Mouse (Mus musculus): ENCODE measurements around the gene Mia.
A peak's percentile ranks its signal among the peaks of the same experiment; 100 is the strongest.

Gene Mia

DNA sequence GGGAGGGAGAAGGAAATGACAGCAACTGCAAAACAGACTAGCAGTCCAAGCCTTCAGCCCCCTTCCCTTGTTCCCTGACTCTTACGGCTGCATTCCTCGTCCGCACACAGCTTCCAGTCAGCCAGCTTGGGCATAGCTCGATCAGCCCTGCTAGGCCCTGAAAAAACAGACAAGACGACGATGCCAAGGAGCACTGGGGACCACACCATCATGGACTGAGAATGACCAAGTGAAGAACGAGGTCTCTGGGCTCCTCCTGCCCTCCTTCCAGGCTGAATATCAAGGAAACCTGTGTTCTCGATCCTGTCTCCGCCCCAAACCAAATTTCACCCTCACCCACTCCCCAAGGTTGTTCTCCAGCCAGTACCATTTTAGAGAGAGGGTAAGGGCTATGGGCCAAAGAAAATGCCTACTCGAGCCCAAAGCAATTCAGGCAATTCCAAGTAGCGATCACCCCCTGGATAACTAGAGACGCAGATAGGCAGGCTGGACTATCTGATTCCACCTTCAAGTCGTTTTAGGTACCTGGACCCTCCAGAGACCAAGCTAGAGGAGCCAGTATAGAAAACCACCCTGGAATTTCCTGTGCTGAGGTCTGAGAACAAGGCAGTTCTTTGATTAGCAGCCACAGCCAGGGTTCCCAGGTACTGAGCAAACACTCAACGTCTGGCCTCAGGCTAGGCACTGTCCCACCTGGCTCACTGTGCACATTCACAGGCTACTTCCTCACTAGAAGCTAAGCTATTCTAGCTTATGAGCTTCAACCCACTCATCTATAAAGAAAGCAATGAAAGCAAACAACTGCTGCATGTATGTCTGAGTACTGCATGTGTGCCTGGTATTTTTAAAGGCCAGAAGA, at the start of gene Mia, which contains the start of gene Gm21983:
TSS of gene Mia (minus strand) at position 321 of the 859 bp plus-strand sequence.
TSS of gene Gm21983 (minus strand) at position 250 of the 859 bp plus-strand sequence.
- DNase-seq, result peak; percentile 40

- no peak for DNase-seq
Observed at GRCm38 (mm10) chr7:27228865-27229264, 47.9 kb upstream of the Mia start.

GRCm38 (mm10) chr7:27228281-27228821, 47.4 kb upstream of the Mia start, which contains the start of gene Itpkc:
TSS of gene Itpkc (minus strand) at chr7:27228661.
- peak; percentile 91 for DNase-seq

DNA sequence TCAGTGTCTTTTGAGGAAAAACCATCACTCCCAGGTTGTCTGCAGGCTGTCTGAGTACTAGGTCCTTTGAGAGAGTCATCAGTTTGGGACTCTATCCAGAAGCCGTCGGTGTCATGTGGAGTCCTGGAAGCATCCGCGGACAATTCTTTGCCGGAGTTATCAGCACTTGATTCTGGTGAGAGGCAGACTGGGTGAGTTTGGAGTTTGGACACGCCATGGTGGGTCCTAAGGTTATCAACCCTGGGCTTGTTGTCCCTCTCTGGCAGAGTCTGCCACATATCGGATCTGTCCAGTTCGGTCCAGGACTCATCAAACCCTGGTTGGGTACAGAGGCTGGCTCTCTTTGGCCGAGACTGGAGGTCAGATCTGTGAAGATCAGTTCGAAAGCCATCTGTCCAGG, 46.7 kb upstream of the Mia start:
- DNase-seq, result peak; percentile 71

DNA sequence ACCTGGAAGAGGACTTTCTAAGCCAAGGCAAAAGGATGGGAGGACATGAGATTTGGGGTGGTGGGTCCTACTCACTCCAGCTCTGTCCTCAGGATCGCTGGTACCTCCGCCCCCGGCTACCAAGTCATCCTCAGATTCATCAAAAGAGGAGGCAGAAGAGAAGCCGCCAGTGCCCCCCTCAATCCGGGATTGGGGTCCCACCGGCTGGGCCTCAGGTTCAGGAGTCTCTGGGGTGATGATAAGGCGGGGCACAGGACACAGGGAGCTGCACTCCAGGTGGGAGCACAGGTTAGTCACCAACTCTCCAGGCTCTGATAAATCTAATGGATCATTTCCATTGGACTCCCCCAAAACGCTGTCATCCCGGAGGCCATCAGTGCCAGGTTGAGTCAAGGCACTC, 46.3 kb upstream of the Mia start:
- peak; percentile 56 for DNase-seq

- peak; percentile 56 for DNase-seq
Observed at GRCm38 (mm10) chr7:27224877-27225575, 44.1 kb upstream of the Mia start.

DNA sequence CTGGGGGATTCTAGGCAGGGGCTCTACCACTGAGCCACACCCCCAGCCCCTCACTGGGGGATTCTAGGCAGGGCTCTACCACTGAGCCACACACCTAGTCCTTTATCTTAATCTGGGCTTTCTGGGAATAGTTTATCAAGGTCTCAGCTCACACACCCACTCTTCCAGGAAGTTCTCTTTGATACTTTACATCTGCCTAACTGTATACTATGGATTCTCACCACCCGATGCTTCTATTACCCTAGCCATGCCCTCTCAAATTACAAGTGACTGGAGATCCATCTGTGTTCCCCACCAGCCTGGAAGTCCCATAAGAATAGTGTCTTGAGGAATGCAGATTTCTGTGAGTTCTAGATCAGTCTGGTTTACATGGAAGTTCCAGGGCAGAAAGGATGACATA, 41.6 kb upstream of the Mia start:
- DNase-seq, result no peak

GRCm38 (mm10) chr7:27221939-27222338, 41.0 kb upstream of the Mia start:
- no peak for DNase-seq

DNA sequence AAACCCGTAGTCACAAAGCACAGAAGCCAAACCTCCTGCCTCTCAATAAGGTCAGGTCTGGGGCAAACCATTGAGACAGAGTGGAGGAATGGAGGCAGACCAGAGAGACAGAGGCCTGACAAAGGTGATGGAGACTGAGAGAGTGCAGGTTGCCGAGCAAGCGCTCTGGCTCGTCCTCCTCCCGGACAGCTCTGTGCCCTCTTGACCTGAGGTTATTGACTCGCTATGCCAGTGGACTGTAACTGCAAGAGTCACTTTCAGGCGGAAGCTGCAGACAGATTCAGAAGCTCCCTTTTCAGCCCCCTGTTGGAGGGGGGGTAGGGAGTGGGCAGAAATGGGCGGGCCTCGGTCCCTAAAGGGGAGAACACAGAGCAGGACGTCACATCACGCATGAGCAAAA, 39.0 kb upstream of the Mia start:
- peak; percentile 10 for DNase-seq

DNA sequence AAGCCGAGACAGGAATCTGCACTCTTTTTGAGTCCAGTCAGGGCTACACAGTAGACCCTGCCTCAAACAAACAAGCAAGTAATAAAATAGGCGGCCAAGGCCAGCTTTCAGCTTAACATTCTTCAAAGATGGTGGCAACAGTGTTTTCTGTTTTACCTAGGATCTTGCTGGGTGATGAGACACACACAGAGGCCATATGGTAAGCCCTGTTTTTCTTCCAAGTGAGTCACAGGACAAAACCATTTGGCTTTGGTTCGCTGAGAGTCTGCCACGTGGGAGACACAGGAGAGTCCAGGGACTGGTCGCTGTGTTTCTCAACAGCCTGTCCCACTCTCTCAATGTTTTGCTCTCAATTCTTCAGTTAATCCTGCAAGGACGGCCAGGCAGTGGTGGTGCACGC, 37.6 kb upstream of the Mia start:
- DNase-seq, result peak; percentile 83

DNA sequence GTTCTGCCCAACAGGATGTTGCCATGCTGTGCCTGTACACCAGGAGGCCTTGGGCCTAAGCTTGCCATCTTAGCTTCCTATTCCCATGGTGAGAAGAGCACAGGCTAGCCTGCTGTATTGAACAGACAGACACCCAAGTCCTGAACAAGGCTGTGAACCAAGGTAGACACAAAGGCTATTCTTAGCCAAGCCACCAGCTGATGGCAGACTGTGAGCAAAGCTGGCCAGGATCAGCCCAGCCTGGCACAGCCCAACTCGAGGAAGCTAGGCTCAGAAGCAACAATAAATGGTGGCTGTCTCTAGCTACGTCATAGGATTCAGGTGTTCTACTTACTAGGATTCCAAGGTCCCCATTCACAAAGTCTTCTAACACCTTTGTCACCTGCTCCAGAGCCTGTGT, 31.7 kb upstream of the Mia start:
- no peak for DNase-seq

GRCm38 (mm10) chr7:27203730-27204449, 22.9 kb upstream of the Mia start:
- DNase-seq, result peak; percentile 65

- no peak for DNase-seq
Observed at GRCm38 (mm10) chr7:27198779-27199178, 17.8 kb upstream of the Mia start.

- DNase-seq, result no peak
Observed at GRCm38 (mm10) chr7:27198355-27198754, 17.4 kb upstream of the Mia start.

DNA sequence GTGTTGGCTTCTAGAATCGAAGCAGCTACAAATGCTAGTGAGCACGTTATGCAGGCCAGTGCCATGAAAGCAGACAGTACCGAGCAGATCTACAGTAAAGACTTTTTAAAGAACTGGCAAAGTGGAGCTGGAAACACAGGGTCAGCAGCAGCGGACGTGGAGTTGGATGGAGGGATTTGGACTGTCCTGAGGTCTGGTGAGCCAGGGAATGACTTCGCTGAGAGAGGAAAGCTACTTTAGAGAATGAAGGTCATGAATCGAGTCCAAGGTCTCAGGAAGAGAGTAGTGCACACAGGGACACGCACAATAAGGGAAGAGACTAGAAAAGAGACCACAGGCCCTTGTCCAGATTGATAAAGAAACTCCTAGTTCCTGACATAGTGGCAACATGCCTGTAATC, 16.7 kb upstream of the Mia start:
- no peak for DNase-seq

GRCm38 (mm10) chr7:27197136-27197535, 16.2 kb upstream of the Mia start:
- DNase-seq, result peak; percentile 69

- DNase-seq, result peak; percentile 100
Observed at GRCm38 (mm10) chr7:27195681-27196611, 15.0 kb upstream of the Mia start, which contains the start of the genes BC024978 and Snrpa. TSS of gene BC024978 (plus strand) at chr7:27195781. TSS of gene Snrpa (minus strand) at chr7:27196271.

- DNase-seq, result no peak
Observed at GRCm38 (mm10) chr7:27193731-27194130, 12.8 kb upstream of the Mia start.

- DNase-seq, result no peak
Observed at GRCm38 (mm10) chr7:27192434-27192833, 11.5 kb upstream of the Mia start.

GRCm38 (mm10) chr7:27189271-27189931, 8.4 kb upstream of the Mia start:
- DNase-seq, result no peak

- DNase-seq, result no peak
Observed at GRCm38 (mm10) chr7:27185986-27186385, 5.0 kb upstream of the Mia start.
